Mouse (Mus musculus) testis, postnatal 14 days (tissue): Measurements from ENCODE around the gene Bbof1.

ENCODE experiments used
- DNase-seq: peaks from one replicate; pipeline ENCODE4 v3.0.0; 2021; ENCODE audit warnings: low spot score

Gene Bbof1

DNA sequence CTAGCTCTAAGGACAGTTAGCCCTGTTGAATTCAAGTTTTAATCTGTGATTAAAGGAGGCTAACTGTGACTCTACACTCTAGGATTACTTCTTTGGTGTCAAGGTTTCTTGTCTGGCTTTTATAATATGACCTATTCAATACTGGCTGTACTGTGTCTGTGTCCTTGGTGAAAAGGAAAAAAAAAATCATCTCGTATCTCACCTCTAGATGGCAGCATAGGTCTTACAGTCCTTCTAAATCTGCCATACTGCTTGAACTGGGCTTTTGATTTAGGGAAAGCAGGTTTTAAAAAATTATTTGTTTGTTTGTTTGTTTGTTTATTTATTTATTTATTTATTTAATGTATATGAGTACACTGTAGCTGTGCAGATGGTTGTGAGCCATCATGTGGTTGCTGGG lies 59.8 kb downstream of the Bbof1 start:
- no peak for DNase-seq

DNA sequence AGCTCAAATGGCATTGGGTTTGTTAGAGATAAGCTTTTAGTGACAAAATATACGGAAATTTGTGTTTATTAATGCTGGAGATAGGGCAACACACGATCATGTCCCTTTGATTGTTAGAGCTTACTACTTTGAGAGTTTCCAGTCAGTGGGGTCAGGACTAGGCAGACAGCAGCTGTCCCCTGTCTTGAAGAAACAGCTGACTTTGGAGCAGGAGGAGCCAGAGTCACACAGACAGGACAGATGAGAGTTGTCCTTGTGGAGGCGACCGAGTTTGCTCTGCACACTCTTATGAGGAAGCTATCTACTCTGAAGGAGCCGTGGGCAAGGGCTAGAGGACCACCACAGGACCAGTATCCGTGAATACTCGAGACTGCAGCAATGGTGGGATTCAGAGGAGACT lies 70.1 kb downstream of the Bbof1 start:
- DNase-seq = no peak

- DNase-seq = no peak
These were observed 72.4 kb downstream of the Bbof1 start for GRCm38 (mm10) chr12:84481251-84481650.

GRCm38 (mm10) chr12:84482778-84483585 lies 74.1 kb downstream of the Bbof1 start:
- no peak for DNase-seq

GRCm38 (mm10) chr12:84487324-84488056 lies 78.6 kb downstream of the Bbof1 start:
- DNase-seq = no peak
